Mouse (Mus musculus): ENCODE measurements around the gene 1700019N19Rik.

- no peak for TF ChIP-seq CTCF (IDR thresholded peaks at IDR 0.05; ENCODE audit: extremely low read depth, insufficient read depth, low read length)
- TF ChIP-seq POLR2A (IDR thresholded peaks at IDR 0.05; ENCODE audit: extremely low read depth, insufficient read depth, low read length) = no peak
Measured at GRCm38 (mm10) chr19:58830182-58830581, 35.9 kb upstream of the 1700019N19Rik start.

All from cortical plate, adult 2 months (tissue).